Mouse (Mus musculus): ENCODE data around the gene Sh3yl1.

Gene Sh3yl1

GRCm38 (mm10) chr12:30970700-30971099 lies 59.2 kb downstream of the Sh3yl1 start:
- no peak for DNase-seq

GRCm38 (mm10) chr12:31003795-31004194 lies 92.3 kb downstream of the Sh3yl1 start:
- DNase-seq: peak; percentile 9

- peak; percentile 82 for DNase-seq
These were observed 93.5 kb downstream of the Sh3yl1 start for GRCm38 (mm10) chr12:31005010-31005409.

- peak; percentile 50 for DNase-seq
These were observed 96.7 kb downstream of the Sh3yl1 start for GRCm38 (mm10) chr12:31008171-31008570.
